Mouse (Mus musculus): ENCODE results near the gene Scd1. TPM values are rescaled to one million over a fixed set of nuclear protein-coding genes. Genes with fewer than 3 reads are reported as not detected.

The Scd1 gene
- polyA plus RNA-seq, 1 experiment from 2014 or later, result 12.0 TPM

GRCm38 (mm10) chr19:44422051-44422631 is 14.5 kb upstream of the Scd1 start:
- H3K36me3 ChIP-seq (ENCODE audit: control insufficient read depth, insufficient read depth, low read length), result no peaks in the 10 kb centered on the region
- H3K27ac ChIP-seq (ENCODE audit: low read depth, low read length), result no peak overlapping the region
- no peak overlapping the region for H3K9ac ChIP-seq (ENCODE audit: low read depth, low read length)
- no peaks in the 10 kb centered on the region; the same call in 1 of the 2 replicates for H3K27me3 ChIP-seq (replicated peaks; ENCODE audit: control insufficient read depth, insufficient read depth, low read length)
- no peaks in the 10 kb centered on the region for H3K9me3 ChIP-seq (ENCODE audit: control insufficient read depth, low read length)
- ATAC-seq (replicated peaks; ENCODE audit: low FRiP score) (no peak), DNase-seq (ENCODE audit: low spot score) (no peak)
- WGBS, result 79% methylated on average over 8 of the region's 8 CpGs
- H3K4me1 ChIP-seq (replicated peaks; ENCODE audit: control insufficient read depth, insufficient read depth, low read length), result no peaks in the 10 kb centered on the region
- H3K4me2 ChIP-seq, result no peak overlapping the region
- no peak overlapping the region for H3K4me3 ChIP-seq (ENCODE audit: low read depth, low read length)

GRCm38 (mm10) chr19:44419530-44419929 is 11.9 kb upstream of the Scd1 start:
- no peak overlapping the region for H3K4me3 ChIP-seq (ENCODE audit: low read depth, low read length)
- H3K4me2 ChIP-seq, result no peak overlapping the region
- peaks cover 3% of the 10 kb centered on the region; the same call in 1 of the 2 replicates for H3K27me3 ChIP-seq (replicated peaks; ENCODE audit: control insufficient read depth, insufficient read depth, low read length)
- H3K36me3 ChIP-seq (ENCODE audit: control insufficient read depth, insufficient read depth, low read length), result no peaks in the 10 kb centered on the region
- WGBS, result 41% methylated on average over 11 of the region's 11 CpGs
- no peak overlapping the region for H3K27ac ChIP-seq (ENCODE audit: low read depth, low read length)
- ATAC-seq (replicated peaks; ENCODE audit: low FRiP score), result no peak
- H3K4me1 ChIP-seq (replicated peaks; ENCODE audit: control insufficient read depth, insufficient read depth, low read length), result no peaks in the 10 kb centered on the region
- no peak for DNase-seq (ENCODE audit: low spot score)
- no peaks in the 10 kb centered on the region for H3K9me3 ChIP-seq (ENCODE audit: control insufficient read depth, low read length)
- H3K9ac ChIP-seq (ENCODE audit: low read depth, low read length), result no peak overlapping the region

- no peak overlapping the region for H3K4me3 ChIP-seq (ENCODE audit: low read depth, low read length)
- H3K4me1 ChIP-seq (replicated peaks; ENCODE audit: control insufficient read depth, insufficient read depth, low read length), result no peaks in the 10 kb centered on the region
- DNase-seq (ENCODE audit: low spot score), result peak; percentile 73
- no peak overlapping the region for H3K9ac ChIP-seq (ENCODE audit: low read depth, low read length)
- H3K27me3 ChIP-seq (replicated peaks; ENCODE audit: control insufficient read depth, insufficient read depth, low read length), result peaks cover 3% of the 10 kb centered on the region; the same call in 1 of the 2 replicates
- 19% methylated on average over 4 of the region's 4 CpGs for WGBS
- ATAC-seq (replicated peaks; ENCODE audit: low FRiP score), result 0 out of 2 replicates have a peak, but pooled peaks have one; percentile 39
- no peak overlapping the region for H3K27ac ChIP-seq (ENCODE audit: low read depth, low read length)
- H3K9me3 ChIP-seq (ENCODE audit: control insufficient read depth, low read length), result no peaks in the 10 kb centered on the region
- no peaks in the 10 kb centered on the region for H3K36me3 ChIP-seq (ENCODE audit: control insufficient read depth, insufficient read depth, low read length)
- no peak overlapping the region for H3K4me2 ChIP-seq
These were observed 11.3 kb upstream of the Scd1 start for GRCm38 (mm10) chr19:44418945-44419344.

GRCm38 (mm10) chr19:44418544-44418943 is 10.9 kb upstream of the Scd1 start:
- Histone ChIP-seq H3K36me3 (ENCODE audit: control insufficient read depth, insufficient read depth, low read length) (no peaks in the 10 kb centered on the region), H3K9me3 (ENCODE audit: control insufficient read depth, low read length) (no peaks in the 10 kb centered on the region), H3K27ac (ENCODE audit: low read depth, low read length) (no peak overlapping the region), H3K4me2 (no peak overlapping the region), H3K27me3 (replicated peaks; ENCODE audit: control insufficient read depth, insufficient read depth, low read length) (peaks cover 3% of the 10 kb centered on the region; the same call in 1 of the 2 replicates), H3K4me3 (ENCODE audit: low read depth, low read length) (no peak overlapping the region), H3K4me1 (replicated peaks; ENCODE audit: control insufficient read depth, insufficient read depth, low read length) (no peaks in the 10 kb centered on the region), H3K9ac (ENCODE audit: low read depth, low read length) (no peak overlapping the region)
- no peak for ATAC-seq (replicated peaks; ENCODE audit: low FRiP score)
- no peak for DNase-seq (ENCODE audit: low spot score)
- WGBS, result 66% methylated on average over 9 of the region's 9 CpGs

GRCm38 (mm10) chr19:44418061-44418460 is 10.4 kb upstream of the Scd1 start:
- ATAC-seq (replicated peaks; ENCODE audit: low FRiP score) (no peak), DNase-seq (ENCODE audit: low spot score) (no peak)
- 78% methylated on average over 5 of the region's 5 CpGs for WGBS
- Histone ChIP-seq H3K36me3 (ENCODE audit: control insufficient read depth, insufficient read depth, low read length) (no peaks in the 10 kb centered on the region), H3K9ac (ENCODE audit: low read depth, low read length) (no peak overlapping the region), H3K27me3 (replicated peaks; ENCODE audit: control insufficient read depth, insufficient read depth, low read length) (peaks cover 3% of the 10 kb centered on the region; the same call in 1 of the 2 replicates), H3K4me3 (ENCODE audit: low read depth, low read length) (no peak overlapping the region), H3K4me2 (no peak overlapping the region), H3K9me3 (ENCODE audit: control insufficient read depth, low read length) (no peaks in the 10 kb centered on the region), H3K27ac (ENCODE audit: low read depth, low read length) (no peak overlapping the region), H3K4me1 (replicated peaks; ENCODE audit: control insufficient read depth, insufficient read depth, low read length) (no peaks in the 10 kb centered on the region)

GRCm38 (mm10) chr19:44417448-44417847 is 9.8 kb upstream of the Scd1 start:
- Histone ChIP-seq H3K27ac (ENCODE audit: low read depth, low read length) (no peak overlapping the region), H3K4me1 (replicated peaks; ENCODE audit: control insufficient read depth, insufficient read depth, low read length) (no peaks in the 10 kb centered on the region), H3K9ac (ENCODE audit: low read depth, low read length) (no peak overlapping the region), H3K36me3 (ENCODE audit: control insufficient read depth, insufficient read depth, low read length) (no peaks in the 10 kb centered on the region), H3K4me3 (ENCODE audit: low read depth, low read length) (no peak overlapping the region), H3K27me3 (replicated peaks; ENCODE audit: control insufficient read depth, insufficient read depth, low read length) (peaks cover 3% of the 10 kb centered on the region; the same call in 1 of the 2 replicates), H3K9me3 (ENCODE audit: control insufficient read depth, low read length) (no peaks in the 10 kb centered on the region), H3K4me2 (no peak overlapping the region)
- no peak for DNase-seq (ENCODE audit: low spot score)
- WGBS, result 58% methylated on average over 4 of the region's 4 CpGs
- ATAC-seq (replicated peaks; ENCODE audit: low FRiP score), result no peak

GRCm38 (mm10) chr19:44416240-44416639 is 8.6 kb upstream of the Scd1 start:
- Histone ChIP-seq H3K4me2 (no peak overlapping the region), H3K4me1 (replicated peaks; ENCODE audit: control insufficient read depth, insufficient read depth, low read length) (no peaks in the 10 kb centered on the region), H3K27ac (ENCODE audit: low read depth, low read length) (no peak overlapping the region), H3K4me3 (ENCODE audit: low read depth, low read length) (no peak overlapping the region), H3K9me3 (ENCODE audit: control insufficient read depth, low read length) (no peaks in the 10 kb centered on the region), H3K36me3 (ENCODE audit: control insufficient read depth, insufficient read depth, low read length) (no peaks in the 10 kb centered on the region), H3K9ac (ENCODE audit: low read depth, low read length) (no peak overlapping the region), H3K27me3 (replicated peaks; ENCODE audit: control insufficient read depth, insufficient read depth, low read length) (peaks cover 3% of the 10 kb centered on the region; the same call in 1 of the 2 replicates)
- DNase-seq (ENCODE audit: low spot score) (no peak), ATAC-seq (replicated peaks; ENCODE audit: low FRiP score) (no peak)
- WGBS, result 73% methylated on average over 5 of the region's 5 CpGs

- ATAC-seq (replicated peaks; ENCODE audit: low FRiP score) (no peak; the same call in 1 of the 2 replicates), DNase-seq (ENCODE audit: low spot score) (no peak)
- Histone ChIP-seq H3K27me3 (replicated peaks; ENCODE audit: control insufficient read depth, insufficient read depth, low read length) (peaks cover 5% of the 10 kb centered on the region; the same call in 1 of the 2 replicates), H3K4me3 (ENCODE audit: low read depth, low read length) (no peak overlapping the region), H3K36me3 (ENCODE audit: control insufficient read depth, insufficient read depth, low read length) (no peaks in the 10 kb centered on the region), H3K9ac (ENCODE audit: low read depth, low read length) (no peak overlapping the region), H3K9me3 (ENCODE audit: control insufficient read depth, low read length) (no peaks in the 10 kb centered on the region), H3K4me2 (no peak overlapping the region), H3K4me1 (replicated peaks; ENCODE audit: control insufficient read depth, insufficient read depth, low read length) (no peaks in the 10 kb centered on the region), H3K27ac (ENCODE audit: low read depth, low read length) (no peak overlapping the region)
- WGBS, result 83% methylated on average over 5 of the region's 5 CpGs
These were observed 7.8 kb upstream of the Scd1 start for GRCm38 (mm10) chr19:44415464-44415863.

Measured in liver, embryonic 11.5 days (tissue).